Mouse (Mus musculus): ENCODE results near the gene Gclc. TPM values are rescaled to one million over a fixed set of nuclear protein-coding genes. Genes with fewer than 3 reads are reported as not detected.

The Gclc gene
- polyA plus RNA-seq, 2 experiments from 2014 or later = 6.5 to 11.0 TPM

- ATAC-seq = no peak
Measured at GRCm38 (mm10) chr9:77787936-77788335, 33.6 kb downstream of the Gclc start.

GRCm38 (mm10) chr9:77789615-77790348 is 35.4 kb downstream of the Gclc start:
- no peak for ATAC-seq

GRCm38 (mm10) chr9:77793838-77794237 is 39.5 kb downstream of the Gclc start:
- no peak for ATAC-seq

- no peak for ATAC-seq
Measured at GRCm38 (mm10) chr9:77802461-77802860, 48.1 kb downstream of the Gclc start.

- peak; percentile 20 for ATAC-seq
Measured at GRCm38 (mm10) chr9:77806426-77806825, 52.1 kb downstream of the Gclc start.

- peak; percentile 95 for ATAC-seq
Measured at GRCm38 (mm10) chr9:77806842-77807668, 52.7 kb downstream of the Gclc start.

GRCm38 (mm10) chr9:77808481-77808880 is 54.1 kb downstream of the Gclc start:
- ATAC-seq = no peak

GRCm38 (mm10) chr9:77818858-77819257 is 64.5 kb downstream of the Gclc start:
- no peak for ATAC-seq

GRCm38 (mm10) chr9:77819318-77819717 is 65.0 kb downstream of the Gclc start:
- ATAC-seq = no peak

- no peak for ATAC-seq
Measured at GRCm38 (mm10) chr9:77820836-77821235, 66.5 kb downstream of the Gclc start.

GRCm38 (mm10) chr9:77825380-77825961 is 71.1 kb downstream of the Gclc start:
- peak; percentile 26 for ATAC-seq

- no peak for ATAC-seq
Measured at GRCm38 (mm10) chr9:77826237-77826636, 71.9 kb downstream of the Gclc start.

- ATAC-seq = no peak
Measured at GRCm38 (mm10) chr9:77828531-77828965, 74.2 kb downstream of the Gclc start.

GRCm38 (mm10) chr9:77834259-77834993 is 80.1 kb downstream of the Gclc start:
- ATAC-seq = peak; percentile 86

GRCm38 (mm10) chr9:77835122-77835521 is 80.8 kb downstream of the Gclc start:
- no peak for ATAC-seq

GRCm38 (mm10) chr9:77835756-77836155 is 81.4 kb downstream of the Gclc start:
- ATAC-seq = no peak

- ATAC-seq = no peak
Measured at GRCm38 (mm10) chr9:77838586-77838985, 84.3 kb downstream of the Gclc start.

Other genes with a start within 250 kb of the Gclc start
- 1 to 10 TPM; 3.2 to 4.3 TPM for gene Lrrc1, start 209.7 kb upstream of the Gclc start, polyA plus RNA-seq (2017; shearing (Covaris generic))
- gene Klhl31, start 118.0 kb upstream of the Gclc start, polyA plus RNA-seq (2017; shearing (Covaris generic)) = not detected
- gene Elovl5, start 162.8 kb downstream of the Gclc start, polyA plus RNA-seq (2017; shearing (Covaris generic)) = 100 to 1,000 TPM; 173 to 183 TPM